Mouse (Mus musculus) kidney, adult 9 months (tissue): ENCODE measurements around the gene Med12l.
"Not testable (repeated sequence)": the region's sequence is repeated elsewhere in the genome, so short reads cannot be mapped to it uniquely, and the experiment has no call there.

Experiments
- DNase-seq: peaks from one replicate; pipeline ENCODE4 v3.0.0; 2022

Gene Med12l

GRCm38 (mm10) chr3:59102146-59102545, 96.5 kb downstream of the Med12l start:
- DNase-seq, result no peak

DNA sequence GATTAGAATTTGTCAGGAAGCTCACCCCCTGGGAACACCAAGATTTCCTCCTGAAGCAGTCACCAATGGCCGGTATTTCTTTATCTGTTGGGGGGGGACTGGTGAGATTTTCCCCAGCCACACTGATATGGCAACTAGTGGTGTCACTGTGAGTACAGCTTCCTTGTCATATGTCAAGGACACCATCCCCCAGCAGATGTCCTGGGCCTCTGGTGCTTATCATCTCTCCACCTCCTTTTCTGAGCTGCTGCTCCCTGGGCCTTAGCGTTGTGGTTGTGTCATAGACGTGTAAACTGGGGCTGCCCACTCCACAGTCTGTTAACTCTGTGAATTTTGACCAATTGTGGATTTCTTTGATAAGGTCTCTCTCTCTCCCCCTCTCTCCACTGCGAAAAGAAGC, 98.8 kb downstream of the Med12l start:
- DNase-seq, result no peak

DNA sequence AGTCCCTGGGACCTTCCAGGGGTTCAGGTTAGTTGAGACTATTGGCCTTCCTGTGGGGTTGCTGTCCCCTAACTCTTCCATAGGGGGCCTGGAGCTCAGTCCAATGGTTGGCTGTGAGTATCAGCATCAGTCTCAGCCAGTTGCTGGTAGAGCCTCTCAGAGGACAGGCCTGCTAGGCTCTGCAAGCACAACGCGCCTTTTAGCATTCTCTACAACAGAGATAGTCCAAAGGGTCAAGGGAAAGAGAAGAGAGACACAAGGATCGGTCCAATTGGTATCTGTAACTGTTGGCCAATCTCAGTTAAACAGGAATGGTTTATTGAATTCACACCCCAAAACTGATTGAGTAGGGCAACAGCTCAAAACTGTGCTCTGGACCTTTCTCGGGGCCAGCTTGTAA, 101.8 kb downstream of the Med12l start:
- DNase-seq, result no peak

DNA sequence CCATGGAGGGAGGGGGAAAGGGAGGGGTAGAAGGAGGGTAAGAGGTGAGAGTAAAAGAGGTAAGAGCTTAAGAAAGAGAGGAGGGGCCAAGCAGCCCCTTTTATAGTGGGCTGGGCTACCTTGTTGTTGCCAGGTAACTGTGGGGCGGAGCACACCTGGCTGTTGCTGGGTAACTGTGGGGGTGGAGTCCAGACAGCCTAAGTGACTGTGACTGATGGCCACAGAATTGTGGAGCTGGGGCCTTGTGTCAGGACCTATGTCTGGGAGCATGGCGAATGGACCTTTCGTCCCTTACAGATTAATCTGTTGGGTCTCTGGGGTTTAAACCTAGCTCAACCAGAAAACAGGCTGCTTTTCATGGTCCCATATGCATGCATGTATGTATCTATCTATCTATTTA, 104.2 kb downstream of the Med12l start:
- DNase-seq, result not testable (repeated sequence)

- no peak for DNase-seq
Measured at GRCm38 (mm10) chr3:59111944-59112343, 106.3 kb downstream of the Med12l start.

DNA sequence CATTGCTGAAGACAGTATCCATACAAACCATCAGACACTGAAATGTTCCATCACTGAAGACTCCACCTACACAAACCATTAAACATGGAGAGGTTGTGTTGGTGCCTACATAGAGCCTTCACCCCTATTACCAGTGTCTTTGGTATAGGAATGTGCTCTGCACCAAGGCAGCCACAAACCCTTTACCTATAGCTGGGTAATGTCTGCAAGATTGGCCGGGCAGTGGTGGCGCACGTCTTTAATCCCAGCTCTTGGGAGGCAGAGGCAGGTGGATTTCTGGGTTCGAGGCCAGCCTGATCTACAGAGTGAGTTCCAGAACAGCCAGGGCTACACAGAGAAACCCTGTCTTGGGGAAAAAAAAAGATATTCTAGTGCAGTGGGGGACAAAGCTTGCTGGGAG, 107.7 kb downstream of the Med12l start:
- not testable (repeated sequence) for DNase-seq

DNA sequence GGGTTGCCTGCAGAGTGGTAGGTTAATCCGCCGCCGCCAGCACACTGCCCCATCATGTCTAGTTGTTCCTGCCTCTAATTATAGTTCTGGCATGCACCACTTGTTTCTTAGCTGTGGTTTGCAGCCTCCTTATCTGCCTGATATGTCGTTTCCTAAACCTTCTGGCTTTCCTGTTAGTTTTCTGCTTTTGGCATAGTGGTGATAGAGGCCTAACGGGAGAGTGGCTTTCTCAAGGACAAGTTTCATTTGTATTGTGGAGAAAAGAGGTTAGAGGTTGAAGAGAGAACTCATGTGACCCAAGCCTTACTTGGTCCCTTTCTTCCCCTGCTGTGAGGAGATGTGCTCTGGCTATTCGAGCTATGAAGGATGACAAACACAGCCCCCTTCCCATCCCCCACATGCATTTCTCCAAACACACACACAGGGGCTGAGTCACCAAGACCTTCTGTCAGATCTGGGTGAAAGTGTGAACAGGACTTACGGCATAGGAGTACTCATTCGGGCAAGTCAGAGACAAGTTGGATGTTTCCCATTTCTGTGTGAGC, 108.4 kb downstream of the Med12l start:
- DNase-seq, result no peak

GRCm38 (mm10) chr3:59121067-59121730, 115.6 kb downstream of the Med12l start:
- no peak for DNase-seq

- no peak for DNase-seq
Measured at GRCm38 (mm10) chr3:59121780-59122449, 116.3 kb downstream of the Med12l start.

DNA sequence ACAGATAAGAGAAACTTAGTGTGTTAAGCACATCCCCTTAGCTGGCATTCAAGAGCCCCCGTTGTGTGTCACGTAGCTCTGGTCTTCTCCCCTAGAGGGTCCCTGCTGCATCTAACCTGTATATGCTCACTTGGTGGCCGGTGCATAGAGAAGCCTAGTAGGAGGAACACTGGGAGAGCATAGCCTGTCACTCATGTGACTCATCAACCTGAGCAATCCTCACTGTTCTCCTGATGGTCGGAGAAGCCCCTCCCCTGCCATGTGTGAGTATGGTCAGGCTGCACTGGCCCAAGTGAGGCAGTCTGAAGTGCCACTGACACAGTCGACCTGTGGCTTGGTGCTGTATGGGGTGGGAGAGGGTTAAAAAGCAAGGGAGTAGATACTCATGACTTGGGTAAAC, 119.4 kb downstream of the Med12l start:
- DNase-seq, result no peak

DNA sequence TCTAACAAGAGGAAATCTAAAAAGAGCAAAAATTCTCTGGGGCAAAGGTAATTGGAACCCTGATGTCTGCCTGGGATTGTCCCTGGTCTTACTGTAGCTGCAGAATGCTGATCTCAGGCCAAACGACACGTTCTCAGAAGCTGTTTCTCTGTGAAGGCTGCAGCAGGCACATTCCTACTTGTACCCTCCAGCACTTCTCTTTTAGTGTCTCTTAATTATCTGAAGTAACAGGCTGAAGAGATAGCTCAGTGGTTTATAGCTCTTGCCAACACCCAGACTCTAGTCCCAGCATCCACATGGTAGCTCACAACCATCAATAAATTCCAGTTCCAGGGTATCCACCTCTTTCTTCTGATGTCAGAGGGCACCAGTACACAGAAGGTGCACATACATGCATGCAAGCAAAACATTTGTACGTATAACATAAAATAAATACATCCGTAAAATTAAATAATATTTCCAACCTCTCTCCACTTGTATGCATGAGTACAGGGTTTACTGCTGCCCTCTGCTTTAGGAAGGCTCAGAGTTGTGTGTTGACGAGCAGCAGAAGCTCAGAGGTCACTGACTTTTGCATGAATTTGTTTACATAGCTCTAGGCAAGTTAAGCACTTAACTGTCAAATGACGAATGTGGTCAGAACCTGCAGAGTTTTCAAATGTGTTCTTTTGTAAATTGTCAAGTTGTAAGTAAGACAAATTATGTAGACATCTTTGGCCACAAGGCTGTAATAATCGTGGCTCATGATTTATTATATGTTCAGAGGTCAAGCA, 120.3 kb downstream of the Med12l start:
- no peak for DNase-seq

- no peak for DNase-seq
Measured at GRCm38 (mm10) chr3:59128681-59129080, 123.1 kb downstream of the Med12l start.

DNA sequence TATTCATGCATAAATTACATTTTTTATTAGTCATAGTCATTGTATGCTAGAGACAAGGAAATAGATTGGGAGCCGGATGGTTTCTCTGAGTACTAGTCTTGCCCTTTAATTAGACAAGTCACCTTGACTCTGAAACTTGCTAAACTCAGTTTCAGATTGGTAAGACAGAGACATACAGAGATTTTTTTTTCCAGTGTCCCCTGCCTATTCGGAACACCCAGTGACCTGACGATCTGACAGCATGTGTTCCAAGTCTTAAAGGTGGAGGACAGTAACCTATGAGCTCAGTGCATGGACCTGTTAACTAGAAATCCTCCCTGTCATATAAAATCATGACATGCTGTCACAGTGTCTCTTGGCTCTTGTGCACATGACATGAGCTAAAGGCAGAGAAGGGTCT, 123.9 kb downstream of the Med12l start:
- DNase-seq, result no peak

- peak; percentile 24 for DNase-seq
Measured at GRCm38 (mm10) chr3:59130431-59130830, 124.8 kb downstream of the Med12l start.

- no peak for DNase-seq
Measured at GRCm38 (mm10) chr3:59131081-59131480, 125.5 kb downstream of the Med12l start.

DNA sequence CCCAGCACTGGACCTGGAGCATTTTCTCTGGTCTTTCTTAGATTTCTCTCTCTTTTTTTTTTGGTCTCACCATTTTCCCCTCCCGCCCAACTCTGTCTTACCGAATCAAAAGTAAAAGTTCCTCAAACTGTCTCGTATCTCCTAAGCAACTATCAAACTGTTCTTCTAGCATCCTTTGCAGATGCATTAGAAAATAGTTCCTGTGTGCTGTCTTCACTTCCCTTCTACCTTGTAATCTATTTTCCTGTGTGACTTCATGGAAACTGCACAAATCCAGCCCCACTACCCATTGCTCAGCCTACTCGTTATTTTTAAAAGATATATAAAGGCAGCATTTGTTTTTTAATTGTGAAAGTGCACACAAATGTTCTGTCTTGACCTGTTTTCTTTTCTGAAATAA, 126.3 kb downstream of the Med12l start:
- no peak for DNase-seq

GRCm38 (mm10) chr3:59133189-59133588, 127.6 kb downstream of the Med12l start:
- no peak for DNase-seq

DNA sequence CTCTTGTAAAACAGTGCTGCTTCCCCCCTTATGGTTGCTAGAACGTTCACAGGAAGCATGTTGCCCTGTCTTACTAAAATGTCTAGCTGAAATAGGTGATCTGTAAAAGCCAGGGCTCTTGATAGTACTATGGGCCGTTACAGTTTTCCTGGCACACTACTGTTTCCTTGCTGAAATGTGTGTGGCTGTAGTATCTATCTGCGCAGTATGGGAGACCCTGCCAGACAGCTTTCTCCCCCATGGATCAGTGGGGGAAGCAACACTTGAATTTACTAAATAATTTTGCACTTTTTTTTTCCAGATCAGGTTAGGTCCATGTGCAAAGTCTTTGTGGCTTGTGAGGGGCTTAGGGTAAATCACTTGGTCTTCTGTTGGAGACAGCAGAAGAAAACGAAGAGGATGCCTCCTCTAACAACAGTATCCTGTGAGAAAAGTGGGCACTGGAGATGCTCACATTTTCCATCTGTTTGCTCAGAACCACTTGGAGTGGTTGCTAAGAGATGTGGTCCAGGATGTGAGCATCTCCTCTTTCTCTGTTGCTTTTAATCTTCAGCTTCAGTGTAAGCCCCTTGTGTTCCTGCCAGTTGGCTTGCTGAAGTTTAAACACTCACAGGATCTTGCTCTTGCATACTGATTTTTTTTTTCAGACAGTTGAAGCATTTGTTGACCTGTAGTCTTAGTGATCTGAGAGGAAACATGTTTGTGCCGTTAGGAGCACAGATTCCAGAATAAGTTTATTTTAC, 130.5 kb downstream of the Med12l start:
- no peak for DNase-seq

DNA sequence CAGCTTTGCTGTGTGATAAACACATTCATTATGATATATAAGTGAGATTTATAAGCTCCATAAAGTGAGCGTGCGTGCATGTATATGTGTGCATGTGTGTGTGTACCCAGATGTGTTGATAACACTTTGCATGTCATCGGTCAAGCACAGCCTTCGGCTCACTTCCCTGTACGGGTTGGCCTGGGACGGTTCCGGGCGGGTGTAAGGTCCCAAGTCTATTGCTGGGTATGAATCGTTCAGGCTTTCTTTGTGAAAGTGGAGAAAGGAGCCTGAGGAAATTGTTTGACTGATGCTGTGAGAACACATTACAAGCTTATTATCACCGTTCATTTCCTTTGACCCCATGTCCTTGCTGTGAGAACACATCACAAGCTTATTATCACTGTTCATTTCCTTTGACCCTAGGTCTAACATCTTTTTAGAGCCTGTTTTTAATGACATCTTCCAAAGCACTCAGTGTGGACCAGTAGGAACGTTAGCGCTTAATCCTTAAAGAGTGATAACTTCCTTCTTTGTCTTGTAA, 133.4 kb downstream of the Med12l start:
- DNase-seq, result peak; percentile 12

GRCm38 (mm10) chr3:59139651-59140051, 134.0 kb downstream of the Med12l start:
- peak; percentile 21 for DNase-seq

GRCm38 (mm10) chr3:59140115-59140514, 134.5 kb downstream of the Med12l start:
- DNase-seq, result no peak

- DNase-seq, result not testable (repeated sequence)
Measured at GRCm38 (mm10) chr3:59140941-59141340, 135.3 kb downstream of the Med12l start.
